Mouse (Mus musculus): ENCODE results near the gene Anxa1. TPM values are rescaled to one million over a fixed set of nuclear protein-coding genes. Genes with fewer than 3 reads are reported as not detected.

Anxa1 gene
- polyA plus RNA-seq, 2 experiments, result 9.1 to 43.8 TPM

DNA sequence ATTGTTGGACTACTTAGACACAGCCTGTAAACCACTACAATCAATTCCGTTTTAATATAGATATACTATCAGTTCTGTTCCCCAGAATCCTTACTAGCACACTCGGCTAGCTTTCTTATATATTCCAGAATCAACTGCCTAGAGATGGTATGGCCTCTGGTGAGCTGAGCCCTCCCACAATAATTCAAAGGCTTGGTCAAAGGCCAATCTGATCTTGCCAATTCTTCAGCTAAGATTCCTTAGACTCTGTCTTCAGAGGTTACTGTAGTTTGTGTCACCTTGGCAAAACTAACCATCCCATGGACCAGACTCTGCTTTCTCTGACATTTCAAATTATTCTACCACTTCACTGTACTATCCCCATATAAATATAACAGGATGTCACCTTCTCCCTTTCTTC is 25.4 kb downstream of the Anxa1 start:
- Histone ChIP-seq H3K9me3 (ENCODE audit: control insufficient read depth, low read length) (no peaks in the 10 kb centered on the region), H3K4me3 (ENCODE audit: insufficient read depth in 1 of 2, low read depth in 2 of 2, low read length in 2 of 2) (no peak overlapping the region), H3K27me3 (ENCODE audit: control insufficient read depth, insufficient read depth, low read length) (no peaks in the 10 kb centered on the region), H3K9ac (replicated peaks) (no peak overlapping the region), H3K36me3 (replicated peaks; ENCODE audit: control insufficient read depth, insufficient read depth, low read depth) (no peaks in the 10 kb centered on the region), H3K4me2 (ENCODE audit: low read depth) (no peak overlapping the region), H3K27ac (no peak overlapping the region), H3K4me1 (replicated peaks; ENCODE audit: control insufficient read depth in 2 of 2, insufficient read depth in 2 of 2, low read length in 1 of 2) (no peaks in the 10 kb centered on the region)
- ATAC-seq (ENCODE audit: insufficient read depth) (no peak), DNase-seq (ENCODE audit: low read depth in 3 of 3, low spot score in 3 of 3) (no peak)
- WGBS (ENCODE audit: insufficient replicate concordance), result 64% methylated on average over 2 of the region's 2 CpGs
- TF ChIP-seq CTCF (IDR thresholded peaks at IDR 0.05; ENCODE audit: low read depth) (no peak), EP300 (IDR thresholded peaks at IDR 0.05; ENCODE audit: low read depth) (no peak)

DNA sequence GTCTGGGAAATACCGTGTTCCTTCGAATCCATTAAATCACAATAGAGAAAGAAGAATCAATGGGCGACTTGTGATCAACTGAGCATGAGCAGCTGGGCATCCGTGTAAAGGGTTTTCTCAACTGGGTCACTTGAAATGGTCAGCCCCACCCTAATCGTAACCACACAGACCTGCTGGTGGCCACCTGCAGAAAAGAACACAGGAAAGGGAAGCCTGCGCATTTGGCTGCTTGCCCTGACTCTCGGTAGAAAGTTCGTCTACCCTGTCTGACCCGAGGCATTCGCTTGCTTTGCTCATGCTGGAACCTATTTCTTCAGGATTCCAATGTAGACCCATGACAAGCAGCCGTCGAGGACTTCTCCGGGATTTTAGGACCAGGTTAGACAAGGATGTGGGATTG is 25.8 kb downstream of the Anxa1 start:
- TF ChIP-seq CTCF (IDR thresholded peaks at IDR 0.05; ENCODE audit: low read depth) (no peak), EP300 (IDR thresholded peaks at IDR 0.05; ENCODE audit: low read depth) (no peak)
- no peaks in the 10 kb centered on the region for H3K36me3 ChIP-seq (replicated peaks; ENCODE audit: control insufficient read depth, insufficient read depth, low read depth)

GRCm38 (mm10) chr19:20363221-20363620 is 27.5 kb downstream of the Anxa1 start:
- H3K9me3 ChIP-seq (ENCODE audit: control insufficient read depth, low read length), result no peaks in the 10 kb centered on the region
- TF ChIP-seq EP300 (IDR thresholded peaks at IDR 0.05; ENCODE audit: low read depth) (no peak), CTCF (IDR thresholded peaks at IDR 0.05; ENCODE audit: low read depth) (peak; percentile 47; the same call in 1 of the 2 replicates)
- WGBS (ENCODE audit: insufficient replicate concordance), result 41% methylated on average over 10 of the region's 10 CpGs

More for the DNA sequence above, 25.8 kb downstream of the Anxa1 start:
- Histone ChIP-seq H3K4me1 (replicated peaks; ENCODE audit: control insufficient read depth in 2 of 2, insufficient read depth in 2 of 2, low read length in 1 of 2) (no peaks in the 10 kb centered on the region), H3K9ac (replicated peaks) (no peak overlapping the region), H3K4me2 (ENCODE audit: low read depth) (no peak overlapping the region), H3K9me3 (ENCODE audit: control insufficient read depth, low read length) (no peaks in the 10 kb centered on the region), H3K4me3 (ENCODE audit: insufficient read depth in 1 of 2, low read depth in 2 of 2, low read length in 2 of 2) (no peak overlapping the region), H3K27me3 (ENCODE audit: control insufficient read depth, insufficient read depth, low read length) (no peaks in the 10 kb centered on the region), H3K27ac (no peak overlapping the region)
- 65% methylated on average over 13 of the region's 13 CpGs for WGBS (ENCODE audit: insufficient replicate concordance)
- no peak for DNase-seq (ENCODE audit: low read depth in 3 of 3, low spot score in 3 of 3)
- ATAC-seq (ENCODE audit: insufficient read depth), result no peak

DNA sequence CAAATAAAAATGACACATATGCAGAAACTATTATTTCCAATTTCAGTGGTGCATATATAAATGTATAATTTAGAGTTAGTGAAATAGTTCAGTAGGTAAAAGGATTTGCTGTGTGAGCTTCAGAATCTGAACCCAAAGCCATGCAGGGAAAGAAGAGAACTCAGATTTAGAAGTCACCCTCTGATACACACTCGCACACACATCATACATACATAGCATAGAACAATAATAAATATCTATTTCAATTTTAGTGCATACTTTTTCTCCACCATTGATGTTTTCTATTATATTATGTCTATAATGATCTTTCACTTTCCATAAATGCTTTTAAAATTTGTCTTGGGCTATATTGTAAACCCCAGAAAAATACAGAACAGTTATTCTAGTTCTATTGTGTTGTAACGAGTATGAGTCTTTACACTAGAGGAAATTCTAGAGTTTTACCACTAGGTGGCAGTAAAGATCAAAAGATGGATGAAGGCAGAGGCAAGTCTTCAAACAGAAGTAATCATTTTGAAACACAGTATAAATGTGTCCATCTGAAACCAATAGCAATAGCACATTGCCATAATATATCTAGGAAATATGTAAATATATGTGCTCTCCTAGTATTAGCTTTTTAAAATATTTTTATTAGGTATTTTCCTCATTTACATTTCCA is 28.7 kb downstream of the Anxa1 start:
- TF ChIP-seq CTCF (IDR thresholded peaks at IDR 0.05; ENCODE audit: low read depth), result peak; percentile 49; the same call in 1 of the 2 replicates
- TF ChIP-seq EP300 (IDR thresholded peaks at IDR 0.05; ENCODE audit: low read depth), result no peak
- Histone ChIP-seq H3K27ac (no peak overlapping the region), H3K36me3 (replicated peaks; ENCODE audit: control insufficient read depth, insufficient read depth, low read depth) (no peaks in the 10 kb centered on the region), H3K4me3 (ENCODE audit: insufficient read depth in 1 of 2, low read depth in 2 of 2, low read length in 2 of 2) (no peak overlapping the region), H3K27me3 (ENCODE audit: control insufficient read depth, insufficient read depth, low read length) (no peaks in the 10 kb centered on the region), H3K4me1 (replicated peaks; ENCODE audit: control insufficient read depth in 2 of 2, insufficient read depth in 2 of 2, low read length in 1 of 2) (no peaks in the 10 kb centered on the region), H3K4me2 (ENCODE audit: low read depth) (no peak overlapping the region), H3K9me3 (ENCODE audit: control insufficient read depth, low read length) (no peaks in the 10 kb centered on the region), H3K9ac (replicated peaks) (no peak overlapping the region)
- DNase-seq (ENCODE audit: low read depth in 3 of 3, low spot score in 3 of 3) (peak in 1 of 3 experiments; percentile 26), ATAC-seq (ENCODE audit: insufficient read depth) (no peak)
- WGBS (ENCODE audit: insufficient replicate concordance), result 24% methylated on average over 2 of the region's 2 CpGs

More at GRCm38 (mm10) chr19:20363221-20363620, 27.5 kb downstream of the Anxa1 start:
- Histone ChIP-seq H3K4me2 (ENCODE audit: low read depth) (no peak overlapping the region), H3K4me1 (replicated peaks; ENCODE audit: control insufficient read depth in 2 of 2, insufficient read depth in 2 of 2, low read length in 1 of 2) (no peaks in the 10 kb centered on the region), H3K27me3 (ENCODE audit: control insufficient read depth, insufficient read depth, low read length) (no peaks in the 10 kb centered on the region), H3K9ac (replicated peaks) (no peak overlapping the region), H3K36me3 (replicated peaks; ENCODE audit: control insufficient read depth, insufficient read depth, low read depth) (no peaks in the 10 kb centered on the region), H3K4me3 (ENCODE audit: insufficient read depth in 1 of 2, low read depth in 2 of 2, low read length in 2 of 2) (no peak overlapping the region), H3K27ac (no peak overlapping the region)
- DNase-seq (ENCODE audit: low read depth in 3 of 3, low spot score in 3 of 3) (peak in 2 of 3 experiments; percentile 10 to 12), ATAC-seq (ENCODE audit: insufficient read depth) (no peak)

GRCm38 (mm10) chr19:20358679-20359078 is 32.1 kb downstream of the Anxa1 start:
- ATAC-seq (ENCODE audit: insufficient read depth) (no peak), DNase-seq (ENCODE audit: low read depth in 3 of 3, low spot score in 3 of 3) (no peak)
- Histone ChIP-seq H3K27ac (no peak overlapping the region), H3K9me3 (ENCODE audit: control insufficient read depth, low read length) (no peaks in the 10 kb centered on the region), H3K9ac (replicated peaks) (no peak overlapping the region), H3K4me2 (ENCODE audit: low read depth) (no peak overlapping the region), H3K36me3 (replicated peaks; ENCODE audit: control insufficient read depth, insufficient read depth, low read depth) (no peaks in the 10 kb centered on the region), H3K4me3 (ENCODE audit: insufficient read depth in 1 of 2, low read depth in 2 of 2, low read length in 2 of 2) (no peak overlapping the region), H3K27me3 (ENCODE audit: control insufficient read depth, insufficient read depth, low read length) (no peaks in the 10 kb centered on the region), H3K4me1 (replicated peaks; ENCODE audit: control insufficient read depth in 2 of 2, insufficient read depth in 2 of 2, low read length in 1 of 2) (no peaks in the 10 kb centered on the region)
- TF ChIP-seq EP300 (IDR thresholded peaks at IDR 0.05; ENCODE audit: low read depth) (no peak), CTCF (IDR thresholded peaks at IDR 0.05; ENCODE audit: low read depth) (no peak)
- WGBS (ENCODE audit: insufficient replicate concordance), result 51% methylated on average over 5 of the region's 5 CpGs
